11 mouse cellular contexts compared by ENCODE assay signal in the genomic region with DNA sequence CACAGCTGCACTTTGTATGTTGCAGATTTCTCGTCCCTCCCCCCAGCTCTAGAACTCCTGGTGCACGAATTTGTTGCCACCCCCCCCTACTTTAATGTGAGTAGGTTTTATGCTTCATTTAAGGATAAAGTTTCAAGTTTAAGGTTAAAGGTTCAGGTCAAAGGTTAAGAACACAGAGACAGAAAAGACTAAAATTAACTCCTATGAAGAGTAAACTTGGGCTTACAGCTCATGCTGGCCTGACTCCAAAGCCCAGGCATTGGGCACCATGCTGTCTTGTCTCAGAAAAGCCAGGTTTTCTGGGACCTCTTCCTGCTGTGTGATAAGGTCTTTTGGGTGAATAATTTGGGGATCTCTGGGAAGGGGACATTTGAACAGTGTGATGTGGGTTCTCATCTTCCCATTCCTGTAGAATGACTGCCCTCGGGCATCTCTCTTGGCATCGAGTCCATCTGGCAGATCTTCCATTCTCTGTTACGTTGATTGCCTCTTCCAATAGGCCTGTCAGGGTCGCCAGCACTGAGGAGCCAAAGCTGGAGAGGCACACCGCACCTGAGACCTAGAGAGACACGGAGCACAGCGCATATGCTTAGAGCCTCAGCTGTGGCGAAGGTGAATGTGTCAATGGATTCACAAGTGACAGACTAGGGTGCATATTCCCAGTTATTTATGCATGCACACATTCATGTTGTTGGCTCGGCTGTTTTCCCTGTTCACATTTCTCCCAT.
"Had no signal": no experiment of that assay in that cellular context is flagged by ENCODE, and none has a peak within 500 bp of the region (broad histone marks: within the 10 kb centered on the region; RNA-seq: fewer than 3 reads in every experiment).

No protein-coding gene starts in this region.

- DNase-seq: kidney, postnatal 14 days; lung, adult 18-20 months; retina, postnatal 1 day; right cerebral cortex, postnatal 14 days; thymus, adult 2 months; thymus, postnatal 25 days had no signal

- H3K9me3 ChIP-seq: limb, embryonic 15.5 days; midbrain, embryonic 13.5 days; neural tube, embryonic 13.5 days; stomach, embryonic 15.5 days had no signal

- ATAC-seq: midbrain, embryonic 13.5 days had no signal

- H3K27ac ChIP-seq: limb, embryonic 15.5 days; liver, embryonic 14.5 days; midbrain, embryonic 13.5 days; neural tube, embryonic 13.5 days; stomach, embryonic 15.5 days had no signal

- H3K4me3 ChIP-seq: limb, embryonic 15.5 days; midbrain, embryonic 13.5 days; neural tube, embryonic 13.5 days; stomach, embryonic 15.5 days had no signal

- H3K27me3 ChIP-seq: limb, embryonic 15.5 days; neural tube, embryonic 13.5 days; stomach, embryonic 15.5 days had no signal

- H3K36me3 ChIP-seq: limb, embryonic 15.5 days; midbrain, embryonic 13.5 days; neural tube, embryonic 13.5 days; stomach, embryonic 15.5 days had no signal

- H3K4me2 ChIP-seq: limb, embryonic 15.5 days; midbrain, embryonic 13.5 days; neural tube, embryonic 13.5 days; stomach, embryonic 15.5 days had no signal

- H3K9ac ChIP-seq: limb, embryonic 15.5 days; liver, embryonic 14.5 days; midbrain, embryonic 13.5 days; neural tube, embryonic 13.5 days; stomach, embryonic 15.5 days had no signal
